ENCODE assay signal across 26 mouse cellular contexts in genomic region chr13:69373816-69374142, GRCm38 (mm10).
A peak's percentile ranks its signal among the peaks of the same experiment; 100 is the strongest.
DNase-seq lines count a peak whose midpoint lies in the region; ATAC-seq lines count a peak whose summit lies in the region.
"Had no signal": no experiment of that assay in that cellular context is flagged by ENCODE, and none has a peak within 500 bp of the region (broad histone marks: within the 10 kb centered on the region; RNA-seq: fewer than 3 reads in every experiment).

No protein-coding gene starts in this region.

- no peaks in the 10 kb centered on the region for H3K9me3 ChIP-seq in hindbrain, embryonic 11.5 days (ENCODE audit: control insufficient read depth, low read length)
- no peaks in the 10 kb centered on the region; the same call in 1 of the 2 replicates for H3K9me3 ChIP-seq in hindbrain, embryonic 12.5 days (replicated peaks)
- peaks cover 2% of the 10 kb centered on the region; the same call in 1 of the 2 replicates for H3K9me3 ChIP-seq in midbrain, embryonic 13.5 days
- no peaks in the 10 kb centered on the region for H3K9me3 ChIP-seq in midbrain, embryonic 14.5 days (ENCODE audit: control insufficient read depth, low read length)
- no peaks in the 10 kb centered on the region for H3K9me3 ChIP-seq in hindbrain, embryonic 16.5 days (ENCODE audit: control insufficient read depth, low read length)
- H3K9me3 ChIP-seq: embryonic facial prominence, embryonic 10.5 days; embryonic facial prominence, embryonic 13.5 days; forebrain, embryonic 12.5 days; forebrain, embryonic 15.5 days; heart, embryonic 15.5 days had no signal

- no peak overlapping the region for H3K9ac ChIP-seq in hindbrain, embryonic 11.5 days (ENCODE audit: low read depth, low read length)
- no peak overlapping the region for H3K9ac ChIP-seq in hindbrain, embryonic 12.5 days
- H3K9ac ChIP-seq in midbrain, embryonic 13.5 days (replicated peaks) = no peak overlapping the region
- H3K9ac ChIP-seq in midbrain, embryonic 14.5 days (replicated peaks; ENCODE audit: low read length) = no peak overlapping the region
- H3K9ac ChIP-seq in hindbrain, embryonic 16.5 days (ENCODE audit: low read depth, low read length) = no peak overlapping the region
- H3K9ac ChIP-seq: embryonic facial prominence, embryonic 13.5 days; forebrain, embryonic 12.5 days; forebrain, embryonic 15.5 days; heart, embryonic 12.5 days; heart, embryonic 15.5 days had no signal

- DNase-seq in hindbrain, embryonic 11.5 days (ENCODE audit: low spot score) = no peak
- DNase-seq in midbrain, embryonic 14.5 days = no peak
- DNase-seq in kidney, adult 18-20 months = no peak
- DNase-seq: adrenal gland, postnatal 10 days; adrenal gland, postnatal 36 days; cerebellum, adult 11 months; cerebellum, adult 8-10 months; cerebellum, postnatal 10 days; cerebellum, postnatal 36 days; embryo, embryonic 11 days; gastrocnemius, postnatal 25 days; heart, adult 18-20 months; heart, postnatal 10 days; heart, postnatal 36 days had no signal

- H3K4me2 ChIP-seq in hindbrain, embryonic 11.5 days (replicated peaks; ENCODE audit: low read depth, low read length) = no peak overlapping the region
- no peak overlapping the region for H3K4me2 ChIP-seq in hindbrain, embryonic 12.5 days (replicated peaks)
- H3K4me2 ChIP-seq in midbrain, embryonic 13.5 days (replicated peaks) = no peak overlapping the region
- H3K4me2 ChIP-seq in midbrain, embryonic 14.5 days (ENCODE audit: low read length) = no peak overlapping the region
- no peak overlapping the region for H3K4me2 ChIP-seq in hindbrain, embryonic 16.5 days (ENCODE audit: low read length)
- H3K4me2 ChIP-seq: embryonic facial prominence, embryonic 13.5 days; forebrain, embryonic 12.5 days; forebrain, embryonic 15.5 days; heart, embryonic 12.5 days; heart, embryonic 15.5 days had no signal

- no peak overlapping the region for H3K27ac ChIP-seq in hindbrain, embryonic 11.5 days (ENCODE audit: low read depth, low read length)
- H3K27ac ChIP-seq in hindbrain, embryonic 12.5 days = no peak overlapping the region
- no peak overlapping the region for H3K27ac ChIP-seq in midbrain, embryonic 13.5 days
- H3K27ac ChIP-seq in midbrain, embryonic 14.5 days (replicated peaks; ENCODE audit: low read depth, low read length) = no peak overlapping the region
- no peak overlapping the region for H3K27ac ChIP-seq in hindbrain, embryonic 16.5 days (ENCODE audit: low read depth, low read length)
- H3K27ac ChIP-seq: embryonic facial prominence, embryonic 10.5 days; embryonic facial prominence, embryonic 13.5 days; forebrain, embryonic 12.5 days; forebrain, embryonic 15.5 days; heart, embryonic 15.5 days had no signal

- H3K27me3 ChIP-seq in hindbrain, embryonic 11.5 days (ENCODE audit: control insufficient read depth, insufficient read depth, low read length) = no peaks in the 10 kb centered on the region
- no peaks in the 10 kb centered on the region for H3K27me3 ChIP-seq in hindbrain, embryonic 12.5 days
- no peaks in the 10 kb centered on the region for H3K27me3 ChIP-seq in midbrain, embryonic 13.5 days
- H3K27me3 ChIP-seq in midbrain, embryonic 14.5 days (ENCODE audit: control insufficient read depth, insufficient read depth, low read length) = no peaks in the 10 kb centered on the region
- H3K27me3 ChIP-seq in hindbrain, embryonic 16.5 days (replicated peaks; ENCODE audit: control insufficient read depth, insufficient read depth, low read length) = no peaks in the 10 kb centered on the region
- H3K27me3 ChIP-seq: embryonic facial prominence, embryonic 13.5 days; forebrain, embryonic 12.5 days; forebrain, embryonic 15.5 days; heart, embryonic 12.5 days; heart, embryonic 15.5 days had no signal

- 81% methylated on average over 1 of the region's 1 CpGs for WGBS in hindbrain, embryonic 11.5 days
- WGBS in hindbrain, embryonic 12.5 days = 61% methylated on average over 1 of the region's 1 CpGs
- 79% methylated on average over 1 of the region's 1 CpGs for WGBS in midbrain, embryonic 13.5 days
- 50% methylated on average over 1 of the region's 1 CpGs for WGBS in midbrain, embryonic 14.5 days
- 66% methylated on average over 1 of the region's 1 CpGs for WGBS in hindbrain, embryonic 16.5 days

- H3K36me3 ChIP-seq in hindbrain, embryonic 11.5 days (ENCODE audit: control insufficient read depth, insufficient read depth, low read length) = no peaks in the 10 kb centered on the region
- no peaks in the 10 kb centered on the region for H3K36me3 ChIP-seq in hindbrain, embryonic 12.5 days
- H3K36me3 ChIP-seq in midbrain, embryonic 13.5 days = no peaks in the 10 kb centered on the region
- no peaks in the 10 kb centered on the region for H3K36me3 ChIP-seq in midbrain, embryonic 14.5 days (ENCODE audit: control insufficient read depth, insufficient read depth, low read length)
- no peaks in the 10 kb centered on the region for H3K36me3 ChIP-seq in hindbrain, embryonic 16.5 days (ENCODE audit: control insufficient read depth, insufficient read depth, low read length)
- H3K36me3 ChIP-seq: embryonic facial prominence, embryonic 10.5 days; embryonic facial prominence, embryonic 13.5 days; forebrain, embryonic 12.5 days; forebrain, embryonic 15.5 days; heart, embryonic 12.5 days; heart, embryonic 15.5 days had no signal

- ATAC-seq in hindbrain, embryonic 11.5 days (ENCODE audit: low FRiP score) = peak; percentile 54; the same call in 1 of the 2 replicates
- ATAC-seq in hindbrain, embryonic 12.5 days (ENCODE audit: low FRiP score) = no peak
- 0 out of 2 replicates have a peak, but pooled peaks have one; percentile 53 for ATAC-seq in midbrain, embryonic 13.5 days
- ATAC-seq in midbrain, embryonic 14.5 days (ENCODE audit: low FRiP score, low TSS enrichment) = no peak
- peak; percentile 68 for ATAC-seq in hindbrain, embryonic 16.5 days
- ATAC-seq in cerebellum, adult (ENCODE audit: insufficient number of reproducible peaks, low FRiP score, low TSS enrichment) = no peak; the same call in 1 of the 2 replicates
- ATAC-seq: activated CD4-positive, CD25-positive, alpha-beta regulatory T cell, adult 4 months; forebrain, embryonic 15.5 days had no signal

- H3K4me1 ChIP-seq in hindbrain, embryonic 11.5 days (replicated peaks; ENCODE audit: control insufficient read depth, insufficient read depth, low read length) = no peaks in the 10 kb centered on the region
- no peaks in the 10 kb centered on the region for H3K4me1 ChIP-seq in hindbrain, embryonic 12.5 days
- no peaks in the 10 kb centered on the region for H3K4me1 ChIP-seq in midbrain, embryonic 13.5 days (replicated peaks)
- no peaks in the 10 kb centered on the region for H3K4me1 ChIP-seq in midbrain, embryonic 14.5 days (ENCODE audit: control insufficient read depth, insufficient read depth, low read length)
- H3K4me1 ChIP-seq in hindbrain, embryonic 16.5 days (ENCODE audit: control insufficient read depth, insufficient read depth, low read depth, low read length) = no peaks in the 10 kb centered on the region
- H3K4me1 ChIP-seq: embryonic facial prominence, embryonic 10.5 days; embryonic facial prominence, embryonic 13.5 days; forebrain, embryonic 12.5 days; forebrain, embryonic 15.5 days; heart, embryonic 12.5 days; heart, embryonic 15.5 days had no signal

- H3K4me3 ChIP-seq in hindbrain, embryonic 11.5 days (ENCODE audit: low read depth, low read length) = no peak overlapping the region
- H3K4me3 ChIP-seq in hindbrain, embryonic 12.5 days = no peak overlapping the region
- H3K4me3 ChIP-seq in midbrain, embryonic 13.5 days (replicated peaks) = no peak overlapping the region
- no peak overlapping the region for H3K4me3 ChIP-seq in midbrain, embryonic 14.5 days (replicated peaks; ENCODE audit: low read depth, low read length)
- H3K4me3 ChIP-seq in hindbrain, embryonic 16.5 days (ENCODE audit: low read length) = no peak overlapping the region
- H3K4me3 ChIP-seq: embryonic facial prominence, embryonic 10.5 days; embryonic facial prominence, embryonic 13.5 days; erythroblast, embryonic 14.5 days; forebrain, embryonic 12.5 days; forebrain, embryonic 15.5 days; heart, embryonic 12.5 days; heart, embryonic 15.5 days had no signal

Comparison
In these comparisons a context has a peak if more than half of its experiments do, and no peak if none do; other contexts are left out.
1. ATAC-seq: peak in hindbrain, embryonic 11.5 days (single experiment), midbrain, embryonic 13.5 days (single experiment) and hindbrain, embryonic 16.5 days (single experiment); none in hindbrain, embryonic 12.5 days (single experiment), midbrain, embryonic 14.5 days (single experiment) and cerebellum, adult (single experiment).